Mouse (Mus musculus): ENCODE measurements at regions not wholly inside any gene's neighbourhood (a gene's known extent, or its start where the extent isn't known, plus 50 kb on each side); places are given as distances from the start of the nearest gene placed in this dataset.

- TF ChIP-seq CTCF (IDR thresholded peaks at IDR 0.05; ENCODE audit: low read depth) (no peak), EP300 (IDR thresholded peaks at IDR 0.05; ENCODE audit: low read depth) (no peak)
These were observed 133.9 kb upstream of the Igsf10 start for GRCm38 (mm10) chr3:59478095-59478494.
